Mouse (Mus musculus) limb, embryonic 12.5 days (tissue): ENCODE results near the gene Rnf115. TPM values are rescaled to one million over a fixed set of nuclear protein-coding genes. Genes with fewer than 3 reads are reported as not detected.
"Not testable (repeated sequence)": the region's sequence is repeated elsewhere in the genome, so short reads cannot be mapped to it uniquely, and the experiment has no call there.

Source experiments
- ATAC-seq: fragments of 200-750 bp; cut with Nextera tagmentation; 2 replicates; pipeline ENCODE4 v1.8.0; 2017; ENCODE audit warnings: low read depth, moderate TSS enrichment; ENCODE audit not compliant: insufficient number of reproducible peaks, insufficient read depth, low FRiP score, low TSS enrichment
- H3K27ac ChIP-seq: fragments of 300-500 bp; sonication (generic); 2 replicates; pipeline ENCODE4 v1.5.1; 2016; ENCODE audit warnings: mild to moderate bottlenecking, moderate library complexity
- H3K27me3 ChIP-seq: fragments of 300-500 bp; sonication (generic); 2 replicates; pipeline ENCODE4 v1.6.1; 2016; ENCODE audit warnings: mild to moderate bottlenecking, moderate library complexity
- H3K36me3 ChIP-seq: fragments of 300-500 bp; sonication (generic); 2 replicates; pipeline ENCODE4 v1.6.1; 2016; ENCODE audit warnings: mild to moderate bottlenecking, moderate library complexity
- H3K4me1 ChIP-seq: fragments of 300-500 bp; sonication (generic); replicated peaks from 2 replicates; pipeline ENCODE4 v1.6.1; 2016
- H3K4me2 ChIP-seq: fragments of 300-500 bp; sonication (generic); 2 replicates; pipeline ENCODE4 v1.6.1; 2016; ENCODE audit warnings: mild to moderate bottlenecking, moderate library complexity
- H3K4me3 ChIP-seq: fragments of 300-500 bp; sonication (generic); replicated peaks from 2 replicates; pipeline ENCODE4 v1.5.1; 2016; ENCODE audit warnings: mild to moderate bottlenecking
- H3K9ac ChIP-seq: fragments of 300-500 bp; sonication (generic); replicated peaks from 2 replicates; pipeline ENCODE4 v1.6.1; 2016; ENCODE audit warnings: mild to moderate bottlenecking, moderate library complexity
- H3K9me3 ChIP-seq: fragments of 300-500 bp; sonication (generic); 2 replicates; pipeline ENCODE4 v1.6.1; 2016; ENCODE audit warnings: mild to moderate bottlenecking, moderate library complexity
- WGBS: fragments of 180-500 bp; shearing (Covaris S2); methylation state at CpG from one replicate; pipeline ENCODE4 v1.1.7; 2016; 5-methylcytosine and 5-hydroxymethylcytosine counted together
- polyA plus RNA-seq: library from polyadenylated mRNA; unstranded; fragments of >200 nt; fragmentation: Nextera tagmentation; extraction: Ambion mirVana; gene quantifications from 2 replicates; pipeline ENCODE4 v1.2.1, GENCODE M21; 2016

Rnf115 gene
- polyA plus RNA-seq, 1 experiment from 2014 or later = 64.4 TPM

DNA sequence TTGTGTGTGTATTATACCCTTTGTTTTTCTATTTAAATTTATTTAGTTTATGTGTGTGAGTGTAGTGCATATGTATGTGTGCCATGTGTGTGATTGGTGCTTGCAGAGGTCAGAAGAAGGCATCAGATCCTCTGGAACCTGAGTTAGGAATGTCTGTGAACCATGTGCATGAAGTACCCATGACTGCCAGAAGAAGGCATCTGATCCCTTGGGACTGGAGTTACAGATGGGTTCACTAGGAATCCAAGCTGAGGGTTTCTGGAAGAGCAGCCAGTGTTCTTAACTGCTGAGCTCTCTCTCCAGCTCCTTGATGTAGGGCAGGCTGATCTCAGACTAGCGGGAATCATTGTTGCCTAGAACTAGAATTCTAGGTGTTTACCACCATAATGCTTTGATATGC lies 10.5 kb downstream of the Rnf115 start:
- no peak overlapping the region for H3K4me2 ChIP-seq
- 68% methylated on average over 1 of the region's 1 CpGs for WGBS

DNA sequence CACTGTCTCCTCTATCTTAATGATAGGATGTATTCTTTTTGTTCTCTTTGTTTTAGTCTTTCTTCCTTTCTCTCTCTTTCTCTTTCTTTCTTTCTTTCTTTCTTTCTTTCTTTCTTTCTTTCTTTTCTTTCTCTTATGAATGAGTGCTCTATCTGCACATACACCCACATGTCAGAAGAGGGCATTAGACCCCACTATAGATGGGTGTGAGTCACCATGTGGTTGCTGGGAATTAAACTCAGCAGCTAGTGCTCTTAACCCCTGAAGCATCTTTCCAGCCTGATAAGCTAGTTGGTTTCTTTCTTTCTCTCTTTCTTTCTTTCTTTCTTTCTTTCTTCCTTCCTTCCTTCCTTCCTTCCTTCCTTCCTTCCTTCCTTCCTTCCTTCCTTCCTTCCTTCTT lies 12.8 kb downstream of the Rnf115 start:
- H3K9me3 ChIP-seq, H3K4me3 ChIP-seq, H3K27me3 ChIP-seq, H3K4me2 ChIP-seq, H3K4me1 ChIP-seq, H3K27ac ChIP-seq, ATAC-seq, H3K9ac ChIP-seq, H3K36me3 ChIP-seq: not testable (repeated sequence)

More for the DNA sequence above, 10.5 kb downstream of the Rnf115 start:
- Histone ChIP-seq H3K4me1 (no peaks in the 10 kb centered on the region), H3K9me3 (no peaks in the 10 kb centered on the region), H3K27ac (no peak overlapping the region), H3K4me3 (no peak overlapping the region), H3K9ac (no peak overlapping the region), H3K36me3 (no peaks in the 10 kb centered on the region), H3K27me3 (no peaks in the 10 kb centered on the region)
- no peak for ATAC-seq

DNA sequence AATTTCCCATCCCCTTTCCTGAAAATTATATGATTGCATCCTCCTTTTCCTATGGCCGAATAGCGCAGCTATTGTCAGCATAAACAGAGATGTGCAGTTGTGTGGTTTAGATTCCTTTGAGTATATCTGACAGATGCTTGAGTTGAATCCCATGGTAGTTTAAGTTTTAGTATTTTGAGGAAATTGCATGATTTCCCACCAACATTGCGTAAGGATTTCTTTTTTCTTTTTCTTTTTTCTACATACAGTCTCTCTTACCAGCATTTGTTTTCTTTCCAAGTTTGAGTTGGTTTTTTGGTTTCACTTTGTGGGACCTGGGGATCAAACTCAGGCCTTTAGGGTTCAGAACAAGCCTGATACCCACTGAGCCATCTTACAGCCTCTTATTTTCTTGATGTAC lies 16.9 kb downstream of the Rnf115 start:
- Histone ChIP-seq H3K9me3 (no peaks in the 10 kb centered on the region), H3K4me2 (no peak overlapping the region), H3K4me3 (no peak overlapping the region), H3K4me1 (no peaks in the 10 kb centered on the region), H3K9ac (no peak overlapping the region), H3K27ac (no peak overlapping the region), H3K36me3 (no peaks in the 10 kb centered on the region), H3K27me3 (no peaks in the 10 kb centered on the region)
- WGBS = 94% methylated on average over 3 of the region's 3 CpGs
- no peak for ATAC-seq

DNA sequence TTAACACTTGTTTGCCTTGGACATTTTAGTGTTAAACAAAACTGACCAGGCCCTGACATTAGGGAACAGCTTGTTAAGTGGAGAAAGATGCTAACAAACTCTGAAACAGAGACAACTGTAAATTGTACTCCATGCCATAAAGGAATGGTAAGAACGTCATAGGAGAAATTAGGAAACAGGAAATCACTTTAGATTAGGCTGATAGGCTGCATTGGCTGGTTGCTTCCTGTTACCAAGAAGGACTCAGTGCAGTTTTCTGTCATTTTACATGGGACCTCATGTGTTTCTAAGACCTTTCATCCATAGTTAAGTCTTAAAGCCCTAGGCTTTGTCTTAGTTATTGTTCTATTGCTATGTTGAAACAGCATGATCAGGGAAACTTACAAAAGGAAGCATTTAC lies 19.4 kb downstream of the Rnf115 start:
- no peaks in the 10 kb centered on the region for H3K4me1 ChIP-seq
- no peak overlapping the region for H3K4me3 ChIP-seq
- H3K27me3 ChIP-seq = no peaks in the 10 kb centered on the region
- no peak overlapping the region for H3K9ac ChIP-seq
- WGBS = 71% methylated on average over 1 of the region's 1 CpGs
- no peaks in the 10 kb centered on the region for H3K36me3 ChIP-seq
- ATAC-seq = no peak
- no peak overlapping the region for H3K27ac ChIP-seq
- no peak overlapping the region for H3K4me2 ChIP-seq
- no peaks in the 10 kb centered on the region for H3K9me3 ChIP-seq

DNA sequence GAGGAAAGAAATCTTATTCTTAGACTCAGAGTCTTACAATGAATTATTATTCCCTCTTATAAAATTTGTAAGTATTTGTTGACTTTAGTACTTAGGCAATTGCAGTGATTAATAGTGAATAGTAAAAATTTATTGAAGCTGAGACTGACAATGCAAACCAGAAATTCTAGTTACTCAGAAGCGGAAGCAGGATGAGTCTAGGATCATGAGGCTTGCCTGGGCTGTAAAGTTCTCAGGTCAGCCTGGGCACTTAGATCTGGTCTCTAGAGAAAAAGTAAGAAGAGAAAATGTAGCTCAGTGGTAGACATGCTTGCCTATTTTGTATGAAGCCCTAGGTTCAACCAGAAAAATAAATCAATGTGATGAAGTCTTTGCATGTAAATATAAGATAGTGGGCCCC lies 28.5 kb downstream of the Rnf115 start:
- Histone ChIP-seq H3K4me2 (no peak overlapping the region), H3K4me3 (no peak overlapping the region), H3K9me3 (no peaks in the 10 kb centered on the region), H3K27ac (no peak overlapping the region), H3K4me1 (no peaks in the 10 kb centered on the region), H3K27me3 (no peaks in the 10 kb centered on the region), H3K9ac (no peak overlapping the region), H3K36me3 (peaks cover 26% of the 10 kb centered on the region)
- 79% methylated on average over 1 of the region's 1 CpGs for WGBS
- ATAC-seq = no peak

DNA sequence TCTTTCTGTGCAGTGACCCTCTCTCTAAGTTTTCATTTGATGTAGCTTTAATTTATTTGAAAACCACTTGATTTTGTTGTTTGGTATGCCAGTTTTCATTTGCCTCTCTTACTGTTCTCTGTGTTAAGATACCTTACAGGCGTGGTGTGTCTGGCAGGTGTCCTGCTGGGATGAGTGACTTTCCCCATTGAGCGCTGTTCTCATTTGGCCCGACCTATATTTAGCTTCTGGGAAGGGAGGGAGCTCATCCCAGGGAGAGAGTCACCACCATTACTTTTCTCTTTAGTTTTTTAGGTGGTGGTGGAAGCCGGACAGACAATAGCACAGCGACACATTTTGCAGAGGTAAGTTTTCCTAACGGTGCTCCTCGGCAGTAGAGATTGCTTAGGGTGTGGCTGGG lies 30.2 kb downstream of the Rnf115 start:
- no peak overlapping the region for H3K9ac ChIP-seq
- no peak for ATAC-seq
- H3K27me3 ChIP-seq = no peaks in the 10 kb centered on the region
- no peak overlapping the region for H3K27ac ChIP-seq
- H3K4me3 ChIP-seq = no peak overlapping the region
- H3K4me1 ChIP-seq = no peaks in the 10 kb centered on the region
- H3K9me3 ChIP-seq = no peaks in the 10 kb centered on the region
- peaks cover 26% of the 10 kb centered on the region for H3K36me3 ChIP-seq
- no peak overlapping the region for H3K4me2 ChIP-seq
- 80% methylated on average over 7 of the region's 7 CpGs for WGBS

DNA sequence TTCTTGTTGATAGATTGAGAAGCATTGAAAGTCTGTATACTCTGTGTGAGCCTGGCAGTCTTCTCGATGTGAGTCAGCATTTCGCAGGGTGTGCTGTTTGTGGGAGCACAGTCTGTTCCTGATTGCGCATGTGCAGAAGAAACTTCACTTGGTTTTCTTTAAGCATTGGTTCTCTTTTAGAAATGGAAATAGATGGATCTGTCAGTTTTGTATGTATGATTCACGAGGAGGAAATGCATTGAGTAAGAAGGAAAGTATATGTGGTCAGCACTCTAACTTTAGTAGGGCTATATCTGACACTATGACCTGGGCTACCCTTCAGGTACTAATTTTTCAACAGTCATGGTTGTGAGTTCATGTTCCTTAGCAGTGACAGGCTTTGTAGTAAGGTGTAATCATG lies 32.2 kb downstream of the Rnf115 start:
- H3K4me2 ChIP-seq = no peak overlapping the region
- no peaks in the 10 kb centered on the region for H3K9me3 ChIP-seq
- no peaks in the 10 kb centered on the region for H3K4me1 ChIP-seq
- no peaks in the 10 kb centered on the region for H3K27me3 ChIP-seq
- ATAC-seq = no peak
- H3K9ac ChIP-seq = no peak overlapping the region
- no peak overlapping the region for H3K4me3 ChIP-seq
- WGBS = 91% methylated on average over 4 of the region's 4 CpGs
- H3K27ac ChIP-seq = no peak overlapping the region
- H3K36me3 ChIP-seq = peaks cover 22% of the 10 kb centered on the region

DNA sequence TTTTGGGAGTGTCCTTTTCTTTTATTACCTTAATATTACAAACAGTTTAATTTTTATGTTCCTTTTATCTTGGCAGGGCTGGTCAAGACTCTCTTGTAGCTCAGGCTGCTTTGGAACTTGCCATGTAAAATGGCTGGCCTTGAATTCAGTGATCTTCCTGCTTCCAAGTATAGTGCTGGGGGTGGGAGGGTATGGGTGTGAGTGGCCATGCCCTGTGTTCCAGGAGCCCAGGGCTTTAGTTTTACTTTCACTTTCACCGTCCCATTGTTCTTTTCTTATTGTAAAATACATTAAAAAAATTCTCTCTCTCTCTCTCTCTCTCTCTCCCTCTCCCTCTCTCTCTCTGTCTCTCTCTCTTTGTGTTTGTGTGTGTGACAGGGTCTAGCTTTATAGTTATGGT lies 37.1 kb downstream of the Rnf115 start:
- Histone ChIP-seq H3K36me3 (peaks cover 15% of the 10 kb centered on the region; the same call in 1 of the 2 replicates), H3K27ac (no peak overlapping the region), H3K4me3 (no peak overlapping the region), H3K27me3 (no peaks in the 10 kb centered on the region), H3K9ac (no peak overlapping the region), H3K4me2 (no peak overlapping the region), H3K4me1 (no peaks in the 10 kb centered on the region), H3K9me3 (no peaks in the 10 kb centered on the region)
- ATAC-seq = no peak
- 92% methylated on average over 1 of the region's 1 CpGs for WGBS

DNA sequence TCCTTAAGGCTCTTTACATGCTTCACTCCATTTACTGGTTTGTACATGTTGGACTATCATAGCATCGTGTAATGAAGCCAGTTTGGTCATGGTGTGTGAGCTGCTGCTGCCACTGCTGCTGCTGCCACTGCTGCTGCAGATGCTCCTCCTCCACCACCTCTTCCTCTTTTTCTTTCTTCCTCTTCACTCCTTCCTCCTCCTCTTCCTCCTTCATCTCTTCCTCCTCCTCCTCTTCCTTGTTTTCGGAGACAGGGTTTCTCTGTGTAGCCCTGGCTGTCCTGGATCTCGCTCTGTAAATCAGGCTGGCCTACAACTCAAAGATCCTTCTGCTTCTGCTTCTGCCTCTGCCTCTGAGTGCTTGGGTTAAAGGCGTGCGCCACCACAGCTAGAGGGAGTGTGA lies 42.5 kb downstream of the Rnf115 start:
- no peaks in the 10 kb centered on the region for H3K27me3 ChIP-seq
- H3K27ac ChIP-seq = no peak overlapping the region
- H3K36me3 ChIP-seq = peaks cover 10% of the 10 kb centered on the region; the same call in 1 of the 2 replicates
- H3K9ac ChIP-seq = no peak overlapping the region
- no peak overlapping the region for H3K4me3 ChIP-seq
- no peaks in the 10 kb centered on the region for H3K9me3 ChIP-seq
- no peak overlapping the region for H3K4me2 ChIP-seq
- no peak for ATAC-seq
- 93% methylated on average over 5 of the region's 5 CpGs for WGBS
- H3K4me1 ChIP-seq = no peaks in the 10 kb centered on the region

DNA sequence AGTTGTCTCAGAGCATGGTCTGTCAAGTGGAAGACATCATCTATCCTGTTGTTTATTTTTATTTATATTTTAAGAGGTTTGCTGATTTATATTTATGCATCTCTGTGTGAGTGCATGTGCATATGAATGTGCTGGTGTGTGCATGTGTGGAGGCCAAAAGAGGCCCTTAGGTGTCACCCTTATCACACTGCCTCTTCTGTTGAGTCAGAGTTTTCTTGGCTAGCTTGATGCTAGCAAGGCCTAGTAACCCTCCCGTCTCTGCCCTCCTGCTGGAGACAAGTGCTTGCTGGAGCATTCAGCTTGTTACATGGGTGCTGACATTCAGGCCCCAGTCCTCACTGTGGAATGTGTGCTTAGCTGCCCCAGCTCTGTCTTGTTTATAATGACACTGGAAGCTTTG lies 45.5 kb downstream of the Rnf115 start:
- 61% methylated on average over 1 of the region's 1 CpGs for WGBS
- ATAC-seq = no peak
- peaks cover 13% of the 10 kb centered on the region; the same call in 1 of the 2 replicates for H3K36me3 ChIP-seq

DNA sequence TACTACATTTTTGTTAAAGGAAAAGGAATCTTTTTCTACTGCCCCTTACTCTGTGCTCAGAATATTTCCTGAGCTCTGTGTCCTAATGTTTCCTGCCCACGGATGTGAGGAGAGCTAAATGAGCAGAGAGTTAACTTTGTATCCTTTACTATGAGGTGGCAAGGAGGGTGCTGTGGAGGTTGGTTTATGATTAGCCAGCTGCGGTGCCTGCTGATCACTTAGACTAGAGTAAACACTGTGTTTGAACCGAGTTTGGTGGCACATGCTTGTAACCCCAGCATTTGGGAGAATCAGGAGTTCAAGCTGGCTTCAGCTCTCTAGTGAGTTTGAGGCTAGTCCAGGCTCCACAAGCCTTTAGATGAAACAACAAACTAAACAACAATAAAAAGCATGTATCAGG lies 49.7 kb downstream of the Rnf115 start:
- no peaks in the 10 kb centered on the region for H3K9me3 ChIP-seq
- H3K4me2 ChIP-seq = no peak overlapping the region
- H3K27me3 ChIP-seq = no peaks in the 10 kb centered on the region
- no peak for ATAC-seq
- WGBS = 86% methylated on average over 3 of the region's 3 CpGs
- no peak overlapping the region for H3K9ac ChIP-seq
- no peak overlapping the region for H3K4me3 ChIP-seq
- H3K27ac ChIP-seq = no peak overlapping the region
- H3K4me1 ChIP-seq = no peaks in the 10 kb centered on the region
- H3K36me3 ChIP-seq = peaks cover 13% of the 10 kb centered on the region; the same call in 1 of the 2 replicates

More for the DNA sequence above, 45.5 kb downstream of the Rnf115 start:
- Histone ChIP-seq H3K4me1 (no peaks in the 10 kb centered on the region), H3K4me2 (no peak overlapping the region), H3K9ac (no peak overlapping the region), H3K27me3 (no peaks in the 10 kb centered on the region), H3K4me3 (no peak overlapping the region), H3K9me3 (no peaks in the 10 kb centered on the region), H3K27ac (no peak overlapping the region)

DNA sequence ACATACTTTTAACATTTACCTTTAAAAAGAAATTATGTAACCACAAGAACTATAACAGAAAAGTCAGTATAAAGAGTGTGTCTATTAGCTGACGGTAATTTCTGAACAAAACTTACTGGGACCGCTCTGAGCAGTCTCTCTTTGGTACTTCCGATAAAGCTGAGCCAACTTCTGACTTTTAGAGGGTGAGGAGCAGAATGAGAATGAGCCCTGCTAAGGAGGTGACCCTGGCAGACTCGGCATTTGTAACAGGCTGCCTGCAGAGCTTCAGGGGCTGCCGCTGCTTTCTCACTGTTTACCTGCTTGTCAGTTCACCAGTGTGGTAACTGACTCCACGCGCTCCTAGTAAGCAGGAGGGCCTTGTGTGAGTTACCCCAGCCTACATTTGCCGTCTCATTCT lies 54.8 kb downstream of the Rnf115 start:
- WGBS = 80% methylated on average over 8 of the region's 8 CpGs
- Histone ChIP-seq H3K9me3 (no peaks in the 10 kb centered on the region), H3K27me3 (no peaks in the 10 kb centered on the region), H3K9ac (no peak overlapping the region), H3K27ac (no peak overlapping the region), H3K36me3 (peaks cover 34% of the 10 kb centered on the region), H3K4me2 (no peak overlapping the region), H3K4me1 (no peaks in the 10 kb centered on the region), H3K4me3 (no peak overlapping the region)
- ATAC-seq = no peak
